Mouse (Mus musculus) heart, adult 2 months (tissue): Measurements from ENCODE around the gene Tbc1d8b. TPM values are rescaled to one million over a fixed set of nuclear protein-coding genes. Genes with fewer than 3 reads are reported as not detected.

ENCODE experiments used
- DNase-seq, 2 experiments: peaks; one replicate each; pipeline ENCODE4 v3.0.0; 2021
- H3K27ac ChIP-seq: fragments of 200-600 bp; 2 replicates; pipeline ENCODE4 v1.8.1; 2022
- H3K27me3 ChIP-seq: fragments of 200-500 bp; 2 replicates; pipeline ENCODE4 v1.6.1; 2012; ENCODE audit warnings: mild to moderate bottlenecking, low read length, inconsistent platforms, mixed read lengths; ENCODE audit not compliant: control insufficient read depth, insufficient read depth
- H3K36me3 ChIP-seq: fragments of 200-500 bp; 2 replicates; pipeline ENCODE4 v1.6.1; 2012; ENCODE audit warnings: low read length, inconsistent platforms; ENCODE audit not compliant: control insufficient read depth, insufficient read depth
- H3K4me1 ChIP-seq: fragments of 200-500 bp; 2 replicates; pipeline ENCODE4 v1.6.1; 2011; ENCODE audit warnings: low read length; ENCODE audit not compliant: control insufficient read depth, insufficient read depth
- H3K4me3 ChIP-seq: fragments of 200-600 bp; 2 replicates; pipeline ENCODE4 v1.8.1; 2022
- H3K79me2 ChIP-seq: fragments of 200-500 bp; replicated peaks from 2 replicates; pipeline ENCODE4 v1.6.1; 2012; ENCODE audit warnings: mild to moderate bottlenecking, inconsistent platforms, low read length, moderate library complexity, mixed read lengths; ENCODE audit not compliant: control insufficient read depth, insufficient read depth
- H3K9ac ChIP-seq: fragments of 200-500 bp; 2 replicates; pipeline ENCODE4 v1.6.1; 2012; ENCODE audit warnings: low read depth, mild to moderate bottlenecking, control low read depth, inconsistent platforms, low read length, mixed read lengths
- CTCF ChIP-seq: fragments of 200-600 bp; IDR thresholded peaks from 2 replicates; pipeline ENCODE4 v1.8.1; 2022; ENCODE audit warnings: antibody characterized with exemption, mild to moderate bottlenecking, moderate library complexity
- EP300 ChIP-seq: fragments of 200-500 bp; IDR thresholded peaks from 2 replicates; pipeline ENCODE4 v1.6.1; 2011; ENCODE audit warnings: low read depth, low read length, control low read depth; ENCODE audit not compliant: insufficient read depth
- POLR2A ChIP-seq: fragments of 200-500 bp; IDR thresholded peaks from 2 replicates; pipeline ENCODE4 v1.6.1; 2011; ENCODE audit warnings: mild to moderate bottlenecking, low read depth, low read length, control low read depth; ENCODE audit not compliant: insufficient read depth
- WGBS: fragments of 180-500 bp; shearing (Covaris S2); methylation state at CpG from one replicate; pipeline ENCODE4 v1.1.7; 2018; 5-methylcytosine and 5-hydroxymethylcytosine counted together
- intact Hi-C: fragments of 180-260 bp; cut with DNase I; formaldehyde crosslinking; loops from one replicate; pipeline ENCODE4 v1.15.1; 2025
- polyA plus RNA-seq: library from polyadenylated mRNA; depleted of rRNA; stranded (reverse); fragments of >200 nt; gene quantifications from 2 replicates; pipeline ENCODE4 v1.2.3, GENCODE M21; 2012
- total RNA-seq, 2 experiments: library from RNA; stranded (reverse); gene quantifications; 2 replicates each; pipeline ENCODE4 v1.2.3; 2021

Tbc1d8b gene
- total and polyA plus RNA-seq, 3 experiments, result 1.2 to 6.3 (median 4.9) TPM

- intact Hi-C loops, result loop anchor here (2.0 kb wide), 1 partner anchor 58 kb away; no protein-coding TSS in a partner anchor
- Histone ChIP-seq H3K27ac (no peak overlapping the region), H3K79me2 (no peaks in the 10 kb centered on the region), H3K27me3 (no peaks in the 10 kb centered on the region), H3K36me3 (no peaks in the 10 kb centered on the region), H3K4me1 (peaks cover 2% of the 10 kb centered on the region; the same call in 1 of the 2 replicates), H3K4me3 (no peak overlapping the region), H3K9ac (no peak overlapping the region)
- peak; percentile 7 to 31 for DNase-seq
- WGBS, result 22% methylated on average over 18 of the region's 18 CpGs
- TF ChIP-seq CTCF (peak; percentile 74), POLR2A (no peak)
Observed at GRCm38 (mm10) chrX:139774309-139775083, 89.7 kb downstream of the Tbc1d8b start.

DNA sequence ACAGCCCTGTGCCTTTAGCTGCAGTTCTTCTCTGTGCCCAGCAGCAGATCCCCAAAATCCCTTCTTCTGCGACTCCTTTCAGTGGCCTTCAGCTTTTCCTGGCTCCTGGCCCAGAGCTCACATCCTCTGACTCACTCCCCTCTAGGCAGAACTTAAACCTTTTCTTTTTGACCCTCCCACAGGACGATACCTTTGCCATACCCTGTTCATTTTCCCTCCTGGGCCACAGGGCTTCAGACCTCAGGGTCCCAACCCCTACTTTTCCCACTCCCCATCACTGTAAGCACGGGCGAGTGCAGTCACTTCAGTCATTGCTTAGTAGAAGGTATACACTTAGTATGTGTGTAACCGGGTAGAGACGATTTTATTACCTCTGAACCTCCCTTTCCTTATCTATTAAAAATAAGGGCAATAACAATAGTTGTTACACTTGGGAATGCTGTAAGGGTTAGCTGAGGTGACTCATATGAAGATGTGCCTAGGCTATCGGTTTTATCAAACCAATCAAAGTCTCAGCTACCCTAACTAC lies 90.4 kb downstream of the Tbc1d8b start:
- Histone ChIP-seq H3K9ac (no peak overlapping the region), H3K27me3 (no peaks in the 10 kb centered on the region), H3K4me1 (peaks cover 2% of the 10 kb centered on the region; the same call in 1 of the 2 replicates), H3K79me2 (no peaks in the 10 kb centered on the region), H3K27ac (no peak overlapping the region), H3K4me3 (no peak overlapping the region), H3K36me3 (no peaks in the 10 kb centered on the region)
- peak in 1 of 2 experiments; percentile 4 for DNase-seq
- TF ChIP-seq EP300, result no peak
- no peak for TF ChIP-seq CTCF
- no peak for TF ChIP-seq POLR2A
- intact Hi-C loops, result loop anchor here (2.0 kb wide), 1 partner anchor 58 kb away; no protein-coding TSS in a partner anchor
- WGBS, result 44% methylated on average over 7 of the region's 7 CpGs

GRCm38 (mm10) chrX:139777357-139777756 lies 92.6 kb downstream of the Tbc1d8b start:
- DNase-seq, result no peak
- intact Hi-C loops, result no loop called here

DNA sequence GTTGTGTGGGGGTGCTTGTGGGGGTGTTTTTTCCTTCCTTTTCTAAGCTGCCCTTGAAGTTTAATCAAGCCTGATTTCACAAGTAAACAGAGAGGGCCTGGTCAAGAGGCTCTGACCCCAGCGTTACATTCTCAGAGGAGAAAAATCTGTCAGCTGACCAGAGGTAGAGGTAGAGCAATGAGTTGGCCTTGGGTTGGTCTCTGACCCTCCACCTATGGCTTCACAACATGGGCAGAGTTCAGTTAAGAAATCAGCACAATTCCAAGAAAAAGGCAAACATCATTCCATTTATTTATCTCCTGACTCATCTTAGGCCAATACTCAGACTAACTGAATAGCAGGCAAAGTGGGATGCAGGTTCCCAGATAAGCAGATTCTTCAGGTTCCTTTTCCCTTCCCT lies 94.1 kb downstream of the Tbc1d8b start:
- Histone ChIP-seq H3K27ac (no peak overlapping the region), H3K79me2 (no peaks in the 10 kb centered on the region), H3K27me3 (no peaks in the 10 kb centered on the region), H3K36me3 (no peaks in the 10 kb centered on the region), H3K4me1 (peaks cover 2% of the 10 kb centered on the region; the same call in 1 of the 2 replicates), H3K4me3 (no peak overlapping the region), H3K9ac (no peak overlapping the region)
- 76% methylated on average over 1 of the region's 1 CpGs for WGBS
- TF ChIP-seq CTCF, result no peak
- no peak for TF ChIP-seq POLR2A
- TF ChIP-seq EP300, result no peak
- intact Hi-C loops, result no loop called here
- no peak for DNase-seq

More at GRCm38 (mm10) chrX:139777357-139777756, 92.6 kb downstream of the Tbc1d8b start:
- H3K4me1 ChIP-seq, result peaks cover 2% of the 10 kb centered on the region; the same call in 1 of the 2 replicates
- H3K4me3 ChIP-seq, result no peak overlapping the region
- H3K36me3 ChIP-seq, result no peaks in the 10 kb centered on the region
- TF ChIP-seq EP300 (no peak), POLR2A (no peak), CTCF (no peak)
- no peaks in the 10 kb centered on the region for H3K79me2 ChIP-seq
- WGBS, result 73% methylated on average over 4 of the region's 4 CpGs
- H3K27me3 ChIP-seq, result no peaks in the 10 kb centered on the region
- H3K9ac ChIP-seq, result no peak overlapping the region
- H3K27ac ChIP-seq, result no peak overlapping the region

- 58% methylated on average over 5 of the region's 5 CpGs for WGBS
- peaks cover 2% of the 10 kb centered on the region; the same call in 1 of the 2 replicates for H3K4me1 ChIP-seq
Observed at GRCm38 (mm10) chrX:139779401-139779800, 94.6 kb downstream of the Tbc1d8b start.

GRCm38 (mm10) chrX:139780988-139781387 lies 96.2 kb downstream of the Tbc1d8b start:
- Histone ChIP-seq H3K4me1 (peaks cover 1% of the 10 kb centered on the region), H3K79me2 (no peaks in the 10 kb centered on the region), H3K9ac (no peak overlapping the region), H3K27ac (no peak overlapping the region), H3K27me3 (no peaks in the 10 kb centered on the region), H3K36me3 (no peaks in the 10 kb centered on the region), H3K4me3 (no peak overlapping the region)
- intact Hi-C loops, result no loop called here
- no peak for TF ChIP-seq CTCF
- DNase-seq, result no peak
- WGBS, result 44% methylated on average over 3 of the region's 3 CpGs

More at GRCm38 (mm10) chrX:139779401-139779800, 94.6 kb downstream of the Tbc1d8b start:
- no peak for TF ChIP-seq EP300
- no peak for TF ChIP-seq POLR2A
- no peak for TF ChIP-seq CTCF
- DNase-seq, result no peak
- Histone ChIP-seq H3K36me3 (no peaks in the 10 kb centered on the region), H3K4me3 (no peak overlapping the region), H3K9ac (no peak overlapping the region), H3K27ac (no peak overlapping the region), H3K79me2 (no peaks in the 10 kb centered on the region), H3K27me3 (no peaks in the 10 kb centered on the region)
- intact Hi-C loops, result no loop called here
